Mouse (Mus musculus) activated CD4-positive, CD25-positive, alpha-beta regulatory T cell, adult 4 months (primary cell): ENCODE measurements around the gene Epop. TPM values are rescaled to one million over a fixed set of nuclear protein-coding genes. Genes with fewer than 3 reads are reported as not detected.

Experiments used
- ATAC-seq: one replicate; pipeline ENCODE4 v1.8.0; 2017
- polyA plus RNA-seq, 2 experiments: library from polyadenylated mRNA; unstranded; fragments of 100-300 nt; shearing (Covaris generic); gene quantifications; one replicate each; pipeline ENCODE4 v1.2.1; 2017

The Epop gene
- polyA plus RNA-seq: under 1 TPM; 0.40 to 0.61 TPM

DNA sequence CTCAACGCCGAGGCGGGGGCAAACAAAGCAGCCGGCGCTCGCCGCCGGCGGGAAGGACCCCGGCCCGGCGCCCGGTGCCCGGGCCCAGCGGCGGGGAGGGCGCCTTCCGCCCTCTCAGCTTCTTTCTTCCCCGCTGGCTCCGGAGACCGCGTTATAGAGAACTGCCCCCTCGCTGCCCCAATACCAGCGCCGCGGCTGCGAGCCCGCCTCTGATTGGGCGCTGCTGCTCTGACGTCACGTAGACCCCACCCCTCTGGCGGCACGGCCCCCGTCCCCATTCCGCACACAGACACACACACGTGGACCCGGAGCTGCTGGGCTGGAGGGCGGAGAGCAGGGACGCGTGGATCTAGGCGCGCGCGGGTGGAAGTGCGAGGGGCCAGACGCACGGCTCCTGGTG is at the start of gene Epop:
Gene Epop (minus strand): TSS at position 127 of the 400 bp plus-strand sequence.
- ATAC-seq: peak; percentile 78

DNA sequence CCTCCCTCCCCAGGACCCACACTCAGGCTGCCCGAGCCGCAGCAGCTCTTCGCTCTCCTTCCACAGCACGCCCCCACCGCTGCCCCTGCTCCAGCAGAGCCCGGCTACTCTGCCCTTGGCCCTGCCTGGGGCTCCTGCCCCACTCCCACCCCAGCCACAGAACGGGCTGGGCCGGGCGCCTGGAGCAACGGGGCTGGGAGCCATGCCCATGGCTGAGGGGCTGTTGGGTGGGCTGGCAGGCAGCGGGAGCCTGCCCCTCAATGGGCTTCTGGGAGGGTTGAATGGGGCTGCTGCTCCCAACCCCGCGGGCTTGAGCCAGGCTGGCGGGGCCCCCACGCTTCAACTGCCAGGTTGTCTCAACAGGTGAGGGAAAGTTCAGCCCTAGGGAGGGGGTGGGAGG is 48.8 kb upstream of the Epop start:
- no peak for ATAC-seq

DNA sequence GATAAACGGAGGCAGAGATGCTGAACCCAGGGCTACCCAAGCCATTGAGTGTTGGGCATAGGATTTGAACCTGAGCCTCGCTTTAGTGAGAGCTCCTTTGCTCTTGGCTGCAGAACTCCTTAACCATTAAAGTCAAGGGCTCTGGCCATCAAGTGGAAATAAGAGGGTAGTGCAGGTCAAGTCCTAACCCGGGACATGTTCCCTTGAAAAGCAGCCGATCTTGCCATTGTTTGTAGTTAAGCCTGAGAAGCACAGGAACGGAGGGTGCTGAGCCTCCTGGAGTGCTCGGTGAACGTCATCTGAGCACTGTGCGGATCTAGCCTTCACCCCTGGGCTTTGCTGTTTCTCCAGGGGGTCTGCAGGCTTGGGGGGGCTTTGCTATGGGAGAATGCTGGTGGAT is 48.3 kb upstream of the Epop start:
- ATAC-seq: no peak

DNA sequence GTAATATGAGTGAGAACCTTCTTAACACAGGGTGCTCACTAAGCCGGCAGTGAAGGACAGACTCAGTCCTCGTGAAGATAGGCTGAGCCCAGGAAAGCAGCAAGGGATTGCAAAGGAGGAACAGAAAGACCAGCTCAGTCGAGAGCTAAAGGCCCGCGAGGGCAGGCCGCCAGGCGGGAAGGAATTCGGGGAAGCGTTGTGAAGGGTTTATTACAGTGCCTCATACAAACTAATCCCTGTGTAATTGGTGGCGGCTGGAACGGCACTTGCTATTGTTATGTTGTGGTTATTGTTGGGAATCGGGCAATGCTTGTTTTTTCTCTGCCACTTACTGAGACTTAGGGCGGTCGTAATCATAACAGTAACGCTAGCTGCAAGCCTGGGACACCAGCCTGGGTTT is 47.9 kb upstream of the Epop start:
- no peak for ATAC-seq

DNA sequence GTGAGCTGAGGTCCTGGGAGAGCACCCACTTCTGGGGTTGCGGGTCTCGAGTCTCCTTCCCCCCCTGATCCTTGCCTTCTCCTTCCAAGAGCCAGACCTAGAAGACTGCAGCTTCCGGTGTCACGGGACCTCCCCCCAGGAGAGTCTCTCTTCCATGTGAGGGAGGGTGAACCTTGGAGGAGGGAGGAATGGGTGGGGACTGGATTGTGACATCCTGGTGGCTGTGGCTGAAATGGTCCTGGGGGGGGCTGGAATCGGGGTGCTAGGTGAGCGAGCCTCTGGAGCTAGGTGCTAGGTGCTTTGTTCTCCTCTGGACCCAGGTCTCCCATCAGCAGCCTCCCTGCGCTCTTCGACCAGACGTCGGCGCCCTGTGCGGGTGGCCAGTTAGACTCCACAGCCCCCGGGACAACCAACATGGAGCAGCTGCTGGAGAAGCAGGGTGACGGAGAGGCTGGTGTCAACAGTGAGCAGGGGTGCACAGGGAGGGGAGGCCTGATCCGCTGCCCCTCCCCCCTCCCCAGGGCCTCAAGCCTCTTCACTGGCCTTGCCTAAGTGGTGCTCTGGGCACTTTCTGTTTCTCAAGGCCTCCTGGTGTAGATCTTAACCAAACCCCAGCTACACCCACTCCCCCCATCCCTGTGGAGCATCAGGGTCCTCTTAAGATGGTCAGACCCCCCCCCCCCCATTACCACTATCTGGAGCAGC is 46.7 kb upstream of the Epop start:
- ATAC-seq: no peak

DNA sequence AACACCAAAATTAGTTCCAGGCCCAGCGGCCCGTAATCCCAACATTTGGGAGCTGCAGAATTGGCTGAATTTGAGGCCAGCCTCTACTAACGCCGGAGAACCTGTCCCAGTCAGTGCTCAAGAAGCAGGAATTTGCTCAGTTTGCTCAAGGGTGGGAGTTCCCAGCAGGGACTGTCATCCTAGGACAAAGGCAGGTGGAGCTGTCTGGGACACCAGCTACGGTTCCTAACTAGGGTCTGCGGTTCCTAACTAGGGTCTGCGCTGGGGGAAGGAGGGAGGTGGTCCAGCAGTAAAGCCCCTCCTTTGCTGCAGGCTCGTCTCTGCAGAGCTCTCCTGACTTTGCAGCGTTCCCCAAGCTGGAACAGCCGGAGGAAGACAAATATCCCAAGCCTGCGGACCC is 43.6 kb upstream of the Epop start:
- no peak for ATAC-seq

DNA sequence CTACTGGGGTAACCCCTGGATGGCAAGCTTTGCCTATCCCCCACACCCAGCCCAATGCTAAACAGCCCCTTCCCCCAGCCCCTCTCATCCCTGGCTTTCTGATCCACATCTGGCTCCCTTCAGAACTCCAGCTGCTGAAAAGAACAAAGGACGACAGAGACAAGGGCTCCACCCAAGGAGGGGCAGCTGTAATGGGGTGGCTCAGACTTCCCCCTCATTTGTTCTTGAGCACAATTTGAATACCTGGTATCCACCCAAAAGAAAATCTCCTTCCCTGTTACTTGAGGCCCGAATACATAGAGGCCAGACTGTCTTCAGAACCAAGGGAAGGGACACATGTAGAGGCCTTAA is 41.6 kb upstream of the Epop start:
- ATAC-seq: no peak

DNA sequence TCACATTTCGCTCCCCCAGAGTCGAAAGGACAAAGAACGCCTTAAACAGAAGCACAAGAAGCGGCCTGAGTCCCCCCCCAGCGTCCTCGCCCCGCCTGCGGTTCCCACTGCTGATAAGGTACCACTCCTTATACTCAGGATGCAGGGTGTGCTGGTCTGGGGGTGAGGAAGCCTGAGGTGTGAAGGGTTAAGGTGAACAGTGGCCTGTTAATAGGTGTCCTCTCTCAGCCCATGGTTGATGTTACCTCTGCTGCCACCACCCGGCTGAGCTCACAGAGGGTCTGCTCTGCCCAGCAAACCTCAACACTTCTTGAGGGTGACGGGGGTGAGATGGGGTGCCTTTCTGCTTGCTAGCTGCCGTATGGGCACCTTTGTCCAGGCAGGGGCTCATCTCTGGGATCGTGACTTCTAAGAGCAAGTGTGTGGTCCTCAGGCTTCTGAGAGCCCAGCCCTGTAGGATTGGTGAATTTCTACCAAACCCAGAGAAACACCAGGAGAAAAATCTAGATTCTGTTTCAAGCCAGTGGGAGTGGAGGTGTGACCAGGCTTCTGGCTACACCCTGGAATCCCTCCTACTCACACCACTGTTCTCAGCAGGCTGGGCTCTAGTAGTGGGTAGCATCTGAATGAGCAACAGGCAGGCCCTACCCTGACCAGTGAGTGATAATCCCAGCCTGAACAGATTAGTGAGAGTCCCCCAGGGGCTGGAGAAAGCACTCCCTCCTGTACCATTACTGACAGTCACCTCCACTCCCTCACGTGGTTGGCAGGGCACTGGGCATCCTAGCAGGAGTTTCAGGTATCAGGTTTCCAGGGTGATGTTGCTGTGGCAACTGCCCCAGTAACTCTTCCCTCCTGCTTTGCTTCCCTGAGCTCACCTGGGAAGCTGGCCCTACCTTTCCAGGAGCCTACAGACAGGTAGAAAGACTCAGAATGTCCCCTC is 41.0 kb upstream of the Epop start:
- ATAC-seq: no peak

DNA sequence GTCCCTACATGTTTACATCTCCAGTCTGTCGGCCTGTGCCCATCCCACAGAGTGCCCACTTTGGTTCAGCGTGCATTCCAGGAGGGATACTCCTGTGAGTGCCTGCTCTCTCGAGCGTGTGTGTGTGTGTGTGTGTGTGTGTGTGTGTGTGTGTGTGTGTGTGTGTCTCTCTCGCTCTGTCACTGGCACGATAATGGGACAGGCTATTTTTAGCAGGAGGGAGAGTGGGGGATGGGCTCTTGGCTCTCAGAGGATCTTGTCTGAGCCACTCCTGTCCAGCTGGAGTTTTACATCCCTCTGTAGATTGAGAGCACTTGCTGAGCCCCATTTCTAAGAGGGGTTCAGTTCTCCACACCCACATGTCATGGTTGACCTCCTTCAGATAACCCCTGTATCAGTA is 40.3 kb upstream of the Epop start:
- ATAC-seq: no peak

DNA sequence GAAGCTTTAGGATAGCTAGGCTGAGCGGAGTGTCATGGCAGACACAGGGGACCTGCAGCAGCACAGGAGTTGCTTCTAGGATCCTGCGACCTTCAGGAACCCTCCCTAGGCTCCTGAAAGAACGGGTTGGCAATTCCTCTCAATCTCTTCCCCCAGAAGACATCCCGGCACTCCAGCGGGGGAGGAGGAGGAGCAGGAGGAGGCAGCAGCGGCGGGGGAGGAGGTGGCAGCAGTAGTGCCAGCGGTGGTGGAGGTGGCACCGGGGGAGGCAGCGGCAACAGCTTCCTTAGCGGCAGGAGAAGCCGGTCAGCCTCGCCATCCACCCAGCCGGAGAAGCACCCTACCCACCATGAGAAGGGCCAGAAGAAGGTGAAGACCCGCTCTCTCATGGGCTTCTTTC is 39.8 kb upstream of the Epop start:
- ATAC-seq: no peak

DNA sequence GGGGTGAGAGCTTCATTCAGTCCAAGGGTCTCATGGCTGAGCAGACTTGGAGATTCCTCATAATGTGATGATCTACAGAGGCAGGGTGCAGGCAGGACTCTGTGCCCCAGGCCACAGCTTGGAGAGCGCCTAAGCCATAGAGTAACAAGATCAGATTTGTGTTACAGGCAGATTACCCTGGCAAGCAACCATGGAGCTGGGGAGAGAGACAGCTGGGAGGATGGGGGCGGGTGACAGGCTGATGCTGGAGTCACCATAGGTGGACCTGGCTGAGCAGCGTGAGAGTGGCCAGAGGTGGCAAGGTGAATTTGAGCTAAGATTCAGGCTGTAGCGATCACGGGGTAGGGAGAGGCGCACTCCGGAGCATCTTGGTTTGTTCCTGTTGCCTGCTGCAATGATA is 38.7 kb upstream of the Epop start:
- no peak for ATAC-seq

DNA sequence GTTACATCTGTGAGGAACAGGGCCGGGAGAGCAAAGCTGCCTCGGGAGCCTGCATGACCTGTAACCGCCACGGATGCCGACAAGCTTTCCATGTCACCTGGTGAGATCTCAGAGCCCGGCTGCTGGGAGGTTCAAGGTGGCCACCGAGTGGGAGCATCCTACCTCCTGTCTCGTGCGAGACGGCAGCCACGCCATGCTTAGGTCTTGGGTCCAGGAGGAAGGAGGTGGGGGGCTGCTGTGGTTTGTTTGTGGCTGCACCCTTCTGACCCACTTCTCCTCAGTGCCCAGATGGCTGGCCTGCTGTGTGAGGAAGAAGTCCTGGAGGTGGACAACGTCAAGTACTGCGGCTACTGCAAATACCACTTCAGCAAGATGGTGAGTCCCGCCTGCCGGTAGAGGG is 37.3 kb upstream of the Epop start:
- ATAC-seq: no peak

DNA sequence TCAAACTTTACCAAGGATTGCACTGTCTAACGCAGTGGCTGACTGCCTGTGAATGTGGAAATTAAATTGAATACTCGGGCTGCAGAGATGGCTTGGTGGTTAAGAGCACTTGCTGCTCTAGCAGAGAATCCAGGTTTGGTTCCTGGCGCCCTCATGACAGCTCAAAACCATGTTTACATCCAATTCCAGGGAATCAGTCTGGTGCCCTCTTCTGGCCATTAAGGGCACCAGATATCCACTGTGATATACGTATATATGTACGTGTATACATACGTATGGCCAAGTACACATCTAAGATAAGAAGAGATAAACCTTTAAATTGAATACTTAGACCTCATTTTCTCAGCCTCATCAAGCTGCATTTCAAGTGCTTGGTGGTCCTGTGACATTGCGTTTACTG is 36.7 kb upstream of the Epop start:
- no peak for ATAC-seq

DNA sequence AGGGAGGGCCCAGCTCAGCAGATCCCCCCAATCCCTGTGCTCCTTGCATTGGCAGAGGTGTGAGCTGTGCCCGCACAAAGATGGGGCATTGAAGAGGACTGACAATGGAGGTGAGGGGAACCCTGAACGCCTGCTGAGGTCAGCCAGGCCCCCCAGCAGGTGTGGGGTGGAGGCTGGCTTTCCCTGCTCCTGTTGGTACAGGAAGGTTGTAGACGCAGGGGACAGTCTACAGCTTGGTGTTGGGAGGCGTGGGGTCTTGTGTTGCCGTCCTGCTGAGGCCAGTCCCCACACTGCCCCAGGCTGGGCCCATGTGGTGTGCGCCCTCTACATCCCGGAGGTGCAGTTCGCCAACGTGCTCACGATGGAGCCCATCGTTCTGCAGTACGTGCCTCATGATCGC is 35.9 kb upstream of the Epop start:
- no peak for ATAC-seq

DNA sequence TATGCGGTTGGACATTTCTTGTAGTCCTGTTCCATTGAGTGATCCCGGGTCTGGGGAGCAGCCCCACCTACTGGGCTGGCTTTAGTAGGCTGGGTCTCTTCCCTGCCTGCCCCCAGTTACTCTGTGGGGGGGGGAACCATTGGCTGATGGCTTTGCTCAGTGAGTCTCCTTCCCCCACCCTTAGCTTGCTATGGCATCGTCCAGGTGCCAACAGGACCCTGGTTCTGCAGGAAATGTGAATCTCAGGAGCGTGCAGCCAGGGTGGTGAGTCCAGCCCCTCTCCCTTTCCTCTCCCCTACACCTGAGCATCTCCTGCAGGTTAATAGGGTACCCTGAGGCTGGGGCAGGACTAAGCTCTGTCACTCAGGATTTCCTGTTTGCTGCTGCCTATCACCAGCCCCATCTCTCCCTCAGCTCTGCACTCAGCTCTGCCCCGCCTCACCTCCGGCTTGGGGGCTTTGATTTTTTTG is 35.3 kb upstream of the Epop start:
- peak; percentile 46 for ATAC-seq

DNA sequence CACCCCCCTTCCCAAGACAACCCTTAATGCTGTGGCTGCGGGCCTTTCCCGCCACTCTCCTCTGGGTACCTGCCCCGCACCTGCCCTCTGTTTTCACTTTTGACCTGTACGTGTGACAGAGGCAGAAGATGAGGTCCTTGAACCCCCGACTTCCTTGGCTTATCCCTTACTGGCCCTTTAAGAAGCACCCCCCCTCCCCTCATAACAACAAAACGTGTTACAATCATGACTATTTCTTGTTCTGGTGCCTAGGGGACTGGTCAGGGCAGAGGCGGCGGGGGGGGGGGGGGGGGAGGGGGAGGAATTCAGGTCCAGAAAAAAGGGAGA is 34.8 kb upstream of the Epop start:
- ATAC-seq: no peak

DNA sequence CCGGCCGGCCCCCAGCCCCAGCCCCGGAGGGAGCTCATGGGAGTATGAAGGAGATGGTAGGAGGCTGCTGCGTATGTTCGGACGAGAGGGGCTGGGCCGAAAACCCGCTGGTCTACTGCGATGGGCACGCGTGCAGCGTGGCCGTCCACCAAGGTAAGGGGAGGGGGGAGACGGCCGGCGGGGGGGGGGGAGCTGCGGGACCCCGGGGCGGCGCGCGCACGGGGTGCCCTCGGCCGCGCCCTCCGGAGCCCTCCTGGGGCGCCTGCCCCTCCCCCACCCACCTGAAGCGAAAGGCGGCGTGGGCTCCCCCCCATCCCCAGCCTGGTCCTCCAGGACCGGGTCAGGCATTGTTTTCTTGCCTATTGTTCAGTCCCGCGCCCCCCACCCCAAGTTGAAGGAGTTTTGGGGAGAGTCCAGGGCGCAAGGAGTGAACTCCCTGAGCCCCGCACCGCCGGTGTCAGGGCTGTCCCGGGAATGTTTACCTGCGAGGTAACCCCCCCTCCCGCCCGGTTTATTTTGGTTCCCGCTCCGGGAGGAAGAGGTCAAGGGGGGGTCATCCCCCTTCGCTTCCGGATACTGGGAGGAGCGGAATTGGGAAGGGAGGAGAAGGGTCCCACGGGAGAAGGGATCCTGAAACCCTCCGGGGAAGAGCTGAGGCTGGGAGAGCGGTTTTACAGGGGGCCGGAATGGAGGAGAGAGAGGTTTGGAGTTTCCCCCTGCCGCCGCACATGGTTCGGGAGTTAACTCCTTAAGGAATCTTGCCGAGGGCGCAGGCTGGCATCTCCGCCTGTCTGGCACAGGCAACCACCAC is 34.2 kb upstream of the Epop start:
- no peak for ATAC-seq

DNA sequence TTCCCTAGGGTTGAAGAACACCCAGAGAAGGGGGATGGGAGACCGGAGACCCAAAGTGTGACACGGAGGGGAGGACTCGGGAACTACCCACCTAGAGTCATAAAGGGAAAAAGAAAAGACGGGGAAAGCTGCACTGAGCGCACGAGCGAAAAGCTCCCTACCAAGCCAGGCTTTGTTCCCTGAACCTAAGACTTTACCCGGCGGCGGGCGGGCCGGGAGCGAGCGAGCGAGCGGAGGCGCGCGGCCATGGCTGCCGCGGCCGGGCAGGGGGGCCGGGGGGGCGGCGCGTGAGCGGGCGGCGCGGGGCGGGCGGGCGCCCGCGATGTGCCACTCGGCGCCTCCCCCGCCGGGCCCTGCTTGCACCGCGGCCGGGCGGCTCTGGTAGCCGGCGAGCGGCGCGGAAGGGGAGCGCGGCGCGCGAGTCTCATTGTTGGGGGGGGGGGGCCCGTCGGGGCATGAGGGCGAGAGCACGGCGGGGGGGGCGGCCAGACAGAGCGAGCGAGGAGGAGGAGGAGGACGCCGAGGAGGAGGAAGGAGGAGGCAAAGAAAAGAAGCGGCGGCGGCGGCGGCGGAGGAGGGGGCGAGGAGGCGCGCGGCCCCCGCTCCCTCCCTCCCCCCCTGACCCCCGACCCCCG is 33.5 kb upstream of the Epop start, which contains the start of gene Mllt6:
Gene Mllt6 (plus strand): TSS at position 522 of the 635 bp plus-strand sequence.
- ATAC-seq: no peak

DNA sequence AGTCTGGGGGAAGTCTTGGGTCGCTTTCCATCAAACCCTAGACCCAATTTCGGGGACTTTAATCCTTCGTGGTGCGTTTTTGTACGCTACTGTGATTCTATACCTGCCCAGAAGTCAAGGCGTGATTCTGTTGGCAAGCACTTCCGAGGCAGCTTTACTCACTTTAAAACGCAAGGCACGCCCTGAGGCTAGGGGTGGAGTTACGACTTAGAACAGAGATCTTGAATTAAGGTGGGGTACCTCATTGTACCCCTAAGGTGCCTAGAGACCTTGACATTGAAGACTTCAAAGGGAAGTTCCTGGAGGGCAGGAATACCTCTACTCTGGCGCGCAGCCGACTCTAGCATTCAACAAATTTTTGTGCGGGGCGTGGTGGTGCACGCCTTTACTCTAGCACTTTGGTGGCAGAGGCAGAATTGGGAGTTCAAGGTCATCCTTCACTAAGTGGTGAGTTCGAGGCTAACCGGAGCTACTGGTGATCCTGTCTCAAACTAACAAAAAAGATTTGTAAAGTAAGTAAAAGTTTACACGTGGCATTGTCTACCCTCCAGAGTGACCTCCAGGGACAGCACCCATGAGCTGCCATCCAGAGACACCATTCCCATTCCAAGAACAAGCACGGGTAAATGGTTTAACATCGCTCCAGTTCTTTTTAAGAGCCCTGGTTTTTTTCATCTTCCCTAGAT is 32.8 kb upstream of the Epop start:
- peak; percentile 32 for ATAC-seq

DNA sequence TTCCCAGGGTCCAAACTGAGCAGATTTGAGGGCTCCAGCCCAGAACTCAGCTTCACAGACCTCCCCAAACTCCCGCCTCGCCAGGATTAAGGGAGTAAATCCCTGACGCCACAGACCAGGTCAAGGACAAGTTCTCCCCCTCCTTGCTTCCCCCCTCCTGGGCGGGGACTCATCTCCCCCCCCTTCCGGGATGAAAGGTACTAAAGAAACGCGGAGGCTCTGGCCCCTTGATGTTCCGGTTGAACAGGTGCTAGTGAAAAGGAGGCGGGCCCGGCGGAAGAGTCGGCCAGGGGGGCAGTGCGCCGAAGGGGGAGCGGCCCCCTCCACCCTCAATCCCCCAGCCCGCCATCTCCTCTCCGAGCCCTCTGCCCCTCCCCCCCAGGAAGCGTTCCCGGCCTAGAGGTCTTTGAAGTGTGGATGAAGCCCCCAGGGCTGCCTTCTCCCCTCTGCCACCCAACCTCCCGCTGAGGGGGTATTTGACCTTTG is 32.2 kb upstream of the Epop start:
- no peak for ATAC-seq

DNA sequence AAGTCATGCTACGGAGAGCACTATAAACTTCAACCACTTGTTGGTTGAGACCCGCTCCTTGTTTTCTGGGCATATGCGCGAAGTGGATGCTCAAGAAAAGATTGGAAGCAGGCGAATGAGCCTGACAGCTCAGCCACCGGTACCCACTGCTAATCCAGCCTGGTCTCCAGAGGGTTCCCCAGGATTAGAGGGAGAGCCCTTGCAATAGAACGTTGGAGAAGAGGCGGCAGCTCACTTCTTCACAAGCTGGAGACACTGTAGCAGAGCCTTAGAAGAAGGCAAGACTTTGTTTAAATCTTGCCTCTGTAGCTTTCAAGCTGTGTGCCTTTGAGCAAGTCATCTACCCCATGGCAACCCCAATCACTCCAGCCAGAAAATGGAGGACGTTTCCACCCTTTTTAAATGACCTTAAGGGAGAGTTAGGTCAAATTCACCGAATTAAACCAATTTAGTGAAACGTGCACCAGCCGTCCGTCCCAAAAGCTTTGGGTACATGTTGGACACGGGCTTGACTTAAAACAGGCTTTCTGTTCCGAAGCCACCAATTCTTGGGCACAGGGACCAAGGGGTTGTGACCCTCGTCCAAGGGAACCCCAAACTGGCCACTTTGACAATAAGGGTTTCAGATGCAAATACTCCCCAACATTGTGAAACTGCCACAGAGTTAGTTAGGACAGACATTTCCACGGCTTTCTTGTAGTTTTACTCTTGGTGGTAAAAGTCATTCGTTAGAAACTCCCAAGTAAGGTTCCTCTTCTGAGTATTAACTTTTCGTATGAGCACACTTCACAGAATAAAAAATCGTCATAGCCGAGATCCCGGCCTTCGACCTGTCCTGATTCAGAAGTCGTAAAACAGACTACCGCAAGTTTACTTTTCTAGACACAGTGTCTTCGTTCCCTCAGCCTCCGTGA is 31.5 kb upstream of the Epop start:
- ATAC-seq: no peak
